ENCODE assay signal across 8 mouse cellular contexts in the genomic region with DNA sequence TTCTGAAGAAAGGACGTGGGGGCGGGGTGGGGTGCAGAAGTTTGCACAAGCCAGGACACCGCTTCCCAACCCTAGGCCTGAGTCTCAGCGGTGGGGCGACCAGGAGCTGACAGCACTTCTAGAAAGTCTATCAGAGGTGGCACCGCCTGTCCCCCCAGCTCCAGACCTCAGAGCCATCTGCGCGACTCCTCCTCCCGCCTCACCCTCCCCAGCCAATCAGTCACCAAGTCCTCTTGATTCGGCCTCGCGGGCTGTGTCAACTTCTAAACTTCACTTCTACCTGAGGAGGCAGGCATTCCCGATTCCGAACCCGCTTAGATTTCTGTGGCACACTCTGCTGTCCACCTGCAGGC. TPM values are rescaled to one million over a fixed set of nuclear protein-coding genes. Genes with fewer than 3 reads are reported as not detected.
DNase-seq lines count a peak whose midpoint lies in the region; ATAC-seq and TF ChIP-seq lines count a peak whose summit lies in the region.

No protein-coding gene starts in this region.

- WGBS in liver, embryonic 15.5 days (ENCODE audit: insufficient replicate concordance): under 1% methylated on average over 15 of the region's 15 CpGs

- H3K4me1 ChIP-seq in liver, embryonic 15.5 days (replicated peaks): peaks cover 71% of the 10 kb centered on the region

- peak overlapping the region; percentile 99 for H3K4me2 ChIP-seq in liver, embryonic 15.5 days

- peak overlapping the region; percentile 86 for H3K4me3 ChIP-seq in liver, embryonic 15.5 days (replicated peaks)

- peak overlapping the region; percentile 90 for H3K9ac ChIP-seq in liver, embryonic 15.5 days

- POLR2A ChIA-PET in Patski (lab: Charles Lee): interaction anchor here (0.7 kb wide), 1 partner anchor 21 kb away, joined by 3 read pairs; no protein-coding TSS in a partner anchor

- intact Hi-C loops in gastrocnemius, postnatal 14 days (cut with DNase I; ENCODE audit: low total_unique reads): no loop called here

- CTCF ChIA-PET in Patski (lab: Charles Lee): no interaction called here

- peak; percentile 48 for DNase-seq in 3134 (ENCODE audit: extremely low read depth, insufficient read length, low spot score)
- no peak for DNase-seq in Patski (ENCODE audit: low read depth, low spot score)
- DNase-seq in cerebellum, postnatal 14 days: peak; percentile 67 to 69
- DNase-seq in gastrocnemius, postnatal 14 days: peak; percentile 66
- peak; percentile 73 for DNase-seq in induced T-regulatory cell, adult 2 months (ENCODE audit: low read depth)
- peak; percentile 78 for DNase-seq in neural tube, embryonic 10.5 days (ENCODE audit: extremely low spot score, low spot score)
- DNase-seq in thymus, postnatal 14 days: peak; percentile 63

- H3K27ac ChIP-seq in liver, embryonic 15.5 days (replicated peaks): peak overlapping the region; percentile 94

- H3K27me3 ChIP-seq in Patski: no peaks in the 10 kb centered on the region
- no peaks in the 10 kb centered on the region for H3K27me3 ChIP-seq in liver, embryonic 15.5 days

- no peaks in the 10 kb centered on the region for H3K36me3 ChIP-seq in liver, embryonic 15.5 days (replicated peaks)

- in situ Hi-C loops in Patski (cut with MboI; ENCODE audit: low pct_unique_long_range_greater_than_20kb): no loop called here

- peak; percentile 2 for ATAC-seq in Patski
- ATAC-seq in liver, embryonic 15.5 days (ENCODE audit: insufficient read depth): peak; percentile 75

- H3K9me3 ChIP-seq in liver, embryonic 15.5 days (replicated peaks): no peaks in the 10 kb centered on the region

- no peak for TF ChIP-seq CTCF in Patski (IDR thresholded peaks at IDR 0.05)

RNA-seq across cellular contexts. Expression of a gene that starts 1.0 kb away (rescaled TPM):
- polyA plus RNA-seq in Patski (2021): 19.9 TPM
- total RNA-seq in gastrocnemius, postnatal 14 days (2021): 10 to 100 TPM; 11.9 to 12.0 TPM
- 6.5 and 6.8 TPM in 2 replicates for polyA plus RNA-seq in liver, embryonic 15.5 days (2015; fragmentation: Nextera tagmentation; extraction: Ambion mirVana)

RNA-seq across cellular contexts. Expression of a gene that starts 51.6 kb away (rescaled TPM):
- polyA plus RNA-seq in Patski (2021): 0.04 TPM
- under 1 TPM; 0.06 to 0.18 TPM for total RNA-seq in gastrocnemius, postnatal 14 days (2021)
- polyA plus RNA-seq in liver, embryonic 15.5 days (2015; fragmentation: Nextera tagmentation; extraction: Ambion mirVana): not detected in 2 replicates
